Mouse (Mus musculus) liver, embryonic 12.5 days (tissue): Measurements from ENCODE around the gene Ranbp3. TPM values are rescaled to one million over a fixed set of nuclear protein-coding genes. Genes with fewer than 3 reads are reported as not detected.
A peak's percentile ranks its signal among the peaks of the same experiment; 100 is the strongest.

Experiments used
- ATAC-seq: fragments of 200-750 bp; cut with Nextera tagmentation; 2 replicates; pipeline ENCODE4 v1.8.0; 2017; ENCODE audit warnings: moderate number of reproducible peaks, mild to moderate bottlenecking, moderate library complexity
- H3K27ac ChIP-seq: fragments of 300-500 bp; sonication (generic); 2 replicates; pipeline ENCODE4 v1.5.1; 2016; ENCODE audit warnings: mild to moderate bottlenecking
- H3K27me3 ChIP-seq: fragments of 300-500 bp; sonication (generic); replicated peaks from 2 replicates; pipeline ENCODE4 v1.6.1; 2016; ENCODE audit warnings: mild to moderate bottlenecking, moderate library complexity
- H3K36me3 ChIP-seq: fragments of 300-500 bp; sonication (generic); 2 replicates; pipeline ENCODE4 v1.6.1; 2016; ENCODE audit warnings: mild to moderate bottlenecking, moderate library complexity
- H3K4me1 ChIP-seq: fragments of 300-500 bp; sonication (generic); 2 replicates; pipeline ENCODE4 v1.6.1; 2016
- H3K4me2 ChIP-seq: fragments of 300-500 bp; sonication (generic); 2 replicates; pipeline ENCODE4 v1.6.1; 2016; ENCODE audit warnings: mild to moderate bottlenecking, moderate library complexity
- H3K4me3 ChIP-seq: fragments of 300-500 bp; sonication (generic); 2 replicates; pipeline ENCODE4 v1.5.1; 2016; ENCODE audit warnings: mild to moderate bottlenecking, moderate library complexity
- H3K9ac ChIP-seq: fragments of 300-500 bp; sonication (generic); 2 replicates; pipeline ENCODE4 v1.6.1; 2016; ENCODE audit warnings: mild to moderate bottlenecking, moderate library complexity
- H3K9me3 ChIP-seq: fragments of 300-500 bp; sonication (generic); replicated peaks from 2 replicates; pipeline ENCODE4 v1.6.1; 2016; ENCODE audit warnings: mild to moderate bottlenecking, moderate library complexity
- WGBS: fragments of 180-500 bp; shearing (Covaris S2); methylation state at CpG from one replicate; pipeline ENCODE4 v1.1.7; 2016; ENCODE audit not compliant: insufficient replicate concordance; 5-methylcytosine and 5-hydroxymethylcytosine counted together
- polyA plus RNA-seq: library from polyadenylated mRNA; unstranded; fragments of >200 nt; fragmentation: Nextera tagmentation; extraction: Ambion mirVana; gene quantifications from 2 replicates; pipeline ENCODE4 v1.2.1, GENCODE M21; 2016

Ranbp3 gene
- polyA plus RNA-seq, 1 experiment from 2014 or later, result 67.5 TPM

GRCm38 (mm10) chr17:56682880-56683279, 9.8 kb downstream of the Ranbp3 start:
- Histone ChIP-seq H3K4me1 (peaks cover 90% of the 10 kb centered on the region), H3K4me2 (peak overlapping the region; percentile 49)

GRCm38 (mm10) chr17:56683546-56684140, 10.5 kb downstream of the Ranbp3 start:
- Histone ChIP-seq H3K4me1 (peaks cover 95% of the 10 kb centered on the region), H3K4me2 (no peak overlapping the region), H3K27ac (peak overlapping the region; percentile 79), H3K27me3 (no peaks in the 10 kb centered on the region), H3K9me3 (no peaks in the 10 kb centered on the region), H3K9ac (no peak overlapping the region), H3K36me3 (peaks cover 99% of the 10 kb centered on the region), H3K4me3 (no peak overlapping the region)
- 76% methylated on average over 5 of the region's 5 CpGs for WGBS
- ATAC-seq, result no peak

More at GRCm38 (mm10) chr17:56682880-56683279, 9.8 kb downstream of the Ranbp3 start:
- H3K9ac ChIP-seq, result peak overlapping the region; percentile 54
- no peaks in the 10 kb centered on the region for H3K9me3 ChIP-seq
- ATAC-seq, result peak; percentile 75
- peak overlapping the region; percentile 4; the same call in 1 of the 2 replicates for H3K4me3 ChIP-seq
- peaks cover 99% of the 10 kb centered on the region for H3K36me3 ChIP-seq
- peak overlapping the region; percentile 79 for H3K27ac ChIP-seq
- no peaks in the 10 kb centered on the region for H3K27me3 ChIP-seq
- WGBS, result 28% methylated on average over 3 of the region's 3 CpGs

- H3K36me3 ChIP-seq, result peaks cover 99% of the 10 kb centered on the region
- H3K4me2 ChIP-seq, result no peak overlapping the region
- H3K27ac ChIP-seq, result no peak overlapping the region
- no peak overlapping the region for H3K9ac ChIP-seq
- 85% methylated on average over 2 of the region's 2 CpGs for WGBS
- H3K4me1 ChIP-seq, result peaks cover 95% of the 10 kb centered on the region
- H3K9me3 ChIP-seq, result no peaks in the 10 kb centered on the region
- H3K27me3 ChIP-seq, result no peaks in the 10 kb centered on the region
- no peak for ATAC-seq
- H3K4me3 ChIP-seq, result no peak overlapping the region
Measured at GRCm38 (mm10) chr17:56684649-56685048, 11.6 kb downstream of the Ranbp3 start.

GRCm38 (mm10) chr17:56686801-56687200, 13.7 kb downstream of the Ranbp3 start:
- Histone ChIP-seq H3K36me3 (peaks cover 100% of the 10 kb centered on the region), H3K4me2 (peak overlapping the region; percentile 57), H3K4me1 (peaks cover 83% of the 10 kb centered on the region), H3K9me3 (no peaks in the 10 kb centered on the region), H3K9ac (peak overlapping the region; percentile 22; the same call in 1 of the 2 replicates), H3K27me3 (no peaks in the 10 kb centered on the region), H3K27ac (peak overlapping the region; percentile 88), H3K4me3 (no peak overlapping the region)
- no peak for ATAC-seq
- WGBS, result 71% methylated on average over 4 of the region's 4 CpGs

- Histone ChIP-seq H3K4me3 (no peak overlapping the region), H3K36me3 (peaks cover 100% of the 10 kb centered on the region), H3K4me1 (peaks cover 78% of the 10 kb centered on the region), H3K9ac (peak overlapping the region; percentile 22; the same call in 1 of the 2 replicates), H3K4me2 (peak overlapping the region; percentile 57), H3K27ac (peak overlapping the region; percentile 88), H3K27me3 (no peaks in the 10 kb centered on the region), H3K9me3 (no peaks in the 10 kb centered on the region)
- ATAC-seq, result peak; percentile 91
Measured at GRCm38 (mm10) chr17:56688045-56688444, 15.0 kb downstream of the Ranbp3 start.

GRCm38 (mm10) chr17:56688689-56689088, 15.6 kb downstream of the Ranbp3 start:
- Histone ChIP-seq H3K9ac (no peak overlapping the region), H3K4me2 (peak overlapping the region; percentile 57), H3K4me1 (peaks cover 77% of the 10 kb centered on the region), H3K27ac (peak overlapping the region; percentile 88), H3K9me3 (no peaks in the 10 kb centered on the region), H3K27me3 (no peaks in the 10 kb centered on the region), H3K36me3 (peaks cover 100% of the 10 kb centered on the region), H3K4me3 (no peak overlapping the region)
- 68% methylated on average over 2 of the region's 2 CpGs for WGBS
- ATAC-seq, result no peak

DNA sequence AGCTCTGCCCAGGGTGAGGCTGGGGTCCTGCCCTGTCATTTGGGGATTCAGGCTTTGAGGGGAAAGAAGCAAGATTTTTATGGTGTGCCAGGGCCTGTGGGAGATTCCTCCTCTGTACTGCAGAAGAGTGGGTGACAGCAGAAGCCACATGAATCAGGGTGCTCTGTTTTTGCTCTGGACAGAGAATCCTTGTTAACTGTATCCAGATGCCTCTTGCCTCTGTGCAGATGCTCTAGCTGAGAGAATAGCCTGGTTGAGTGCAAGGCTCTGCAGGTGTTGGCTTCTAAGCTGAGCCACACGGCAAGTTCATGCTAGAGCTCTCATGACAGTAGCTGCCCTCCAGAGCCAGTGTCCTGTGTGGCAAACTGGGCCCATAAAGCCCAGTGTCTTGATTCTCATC, 20.3 kb downstream of the Ranbp3 start:
- Histone ChIP-seq H3K9ac (no peak overlapping the region), H3K4me2 (no peak overlapping the region), H3K9me3 (no peaks in the 10 kb centered on the region), H3K27me3 (no peaks in the 10 kb centered on the region), H3K36me3 (peaks cover 100% of the 10 kb centered on the region), H3K4me3 (no peak overlapping the region), H3K27ac (no peak overlapping the region), H3K4me1 (peaks cover 30% of the 10 kb centered on the region)
- ATAC-seq, result no peak
- 73% methylated on average over 1 of the region's 1 CpGs for WGBS

GRCm38 (mm10) chr17:56693851-56694310, 20.8 kb downstream of the Ranbp3 start:
- Histone ChIP-seq H3K9me3 (no peaks in the 10 kb centered on the region), H3K27ac (no peak overlapping the region), H3K36me3 (peaks cover 100% of the 10 kb centered on the region), H3K9ac (no peak overlapping the region), H3K4me3 (no peak overlapping the region), H3K4me2 (no peak overlapping the region), H3K4me1 (peaks cover 25% of the 10 kb centered on the region), H3K27me3 (no peaks in the 10 kb centered on the region)
- 87% methylated on average over 6 of the region's 6 CpGs for WGBS
- no peak for ATAC-seq

- Histone ChIP-seq H3K4me3 (no peak overlapping the region), H3K4me1 (no peaks in the 10 kb centered on the region), H3K9ac (no peak overlapping the region), H3K4me2 (no peak overlapping the region), H3K27me3 (no peaks in the 10 kb centered on the region), H3K36me3 (peaks cover 100% of the 10 kb centered on the region), H3K9me3 (no peaks in the 10 kb centered on the region), H3K27ac (no peak overlapping the region)
- WGBS, result 85% methylated on average over 2 of the region's 2 CpGs
- no peak for ATAC-seq
Measured at GRCm38 (mm10) chr17:56700451-56700850, 27.4 kb downstream of the Ranbp3 start.

- no peak for ATAC-seq
- H3K27me3 ChIP-seq, result no peaks in the 10 kb centered on the region
- 0 out of 2 replicates have a peak, but pooled peaks cover 4% of the 10 kb centered on the region for H3K4me1 ChIP-seq
- H3K36me3 ChIP-seq, result peaks cover 100% of the 10 kb centered on the region
- WGBS, result 88% methylated on average over 4 of the region's 4 CpGs
- no peak overlapping the region for H3K4me2 ChIP-seq
- H3K9ac ChIP-seq, result no peak overlapping the region
- H3K4me3 ChIP-seq, result no peak overlapping the region
- H3K9me3 ChIP-seq, result no peaks in the 10 kb centered on the region
- H3K27ac ChIP-seq, result no peak overlapping the region
Measured at GRCm38 (mm10) chr17:56703038-56703437, 29.9 kb downstream of the Ranbp3 start.

GRCm38 (mm10) chr17:56706515-56706914, 33.4 kb downstream of the Ranbp3 start:
- Histone ChIP-seq H3K4me1 (0 out of 2 replicates have a peak, but pooled peaks cover 4% of the 10 kb centered on the region), H3K9ac (no peak overlapping the region), H3K36me3 (peaks cover 100% of the 10 kb centered on the region), H3K4me3 (no peak overlapping the region), H3K27ac (no peak overlapping the region), H3K9me3 (no peaks in the 10 kb centered on the region), H3K4me2 (no peak overlapping the region), H3K27me3 (no peaks in the 10 kb centered on the region)
- 79% methylated on average over 1 of the region's 1 CpGs for WGBS
- ATAC-seq, result peak; percentile 53

GRCm38 (mm10) chr17:56708692-56709091, 35.6 kb downstream of the Ranbp3 start:
- H3K4me2 ChIP-seq, result no peak overlapping the region
- 87% methylated on average over 4 of the region's 4 CpGs for WGBS

More at GRCm38 (mm10) chr17:56708692-56709091, 35.6 kb downstream of the Ranbp3 start:
- no peak for ATAC-seq
- H3K4me3 ChIP-seq, result no peak overlapping the region
- H3K36me3 ChIP-seq, result peaks cover 97% of the 10 kb centered on the region
- H3K9ac ChIP-seq, result no peak overlapping the region
- H3K27me3 ChIP-seq, result no peaks in the 10 kb centered on the region
- H3K9me3 ChIP-seq, result no peaks in the 10 kb centered on the region
- H3K4me1 ChIP-seq, result 0 out of 2 replicates have a peak, but pooled peaks cover 6% of the 10 kb centered on the region
- H3K27ac ChIP-seq, result no peak overlapping the region
